Mouse (Mus musculus): Measurements from ENCODE around the gene Gm5662.
"Not testable (repeated sequence)": the region's sequence is repeated elsewhere in the genome, so short reads cannot be mapped to it uniquely, and the experiment has no call there.

The Gm5662 gene

DNA sequence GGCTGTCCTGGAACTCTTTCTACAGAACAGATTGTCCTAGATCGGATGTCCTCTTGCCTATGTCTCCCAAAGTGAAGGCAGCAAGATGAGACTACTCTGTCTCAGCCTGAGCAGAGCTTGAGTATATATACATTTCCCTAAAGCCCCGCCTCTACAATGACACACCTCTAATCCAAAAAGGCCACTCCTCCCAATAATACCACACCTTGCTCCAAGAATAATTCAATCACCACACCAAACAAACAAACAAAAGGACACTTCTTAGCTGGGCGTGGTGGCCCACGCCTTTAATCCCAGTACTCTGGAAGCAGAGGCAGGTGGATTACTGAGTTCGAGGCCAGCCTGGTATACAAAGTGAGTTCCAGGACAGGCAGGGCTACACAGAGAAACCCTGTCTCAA, at the start of gene Gm5662:
TSS of gene Gm5662 (minus strand) at position 101 of the 400 bp plus-strand sequence.
- not testable (repeated sequence) for DNase-seq (ENCODE audit: low read depth, low spot score)

DNA sequence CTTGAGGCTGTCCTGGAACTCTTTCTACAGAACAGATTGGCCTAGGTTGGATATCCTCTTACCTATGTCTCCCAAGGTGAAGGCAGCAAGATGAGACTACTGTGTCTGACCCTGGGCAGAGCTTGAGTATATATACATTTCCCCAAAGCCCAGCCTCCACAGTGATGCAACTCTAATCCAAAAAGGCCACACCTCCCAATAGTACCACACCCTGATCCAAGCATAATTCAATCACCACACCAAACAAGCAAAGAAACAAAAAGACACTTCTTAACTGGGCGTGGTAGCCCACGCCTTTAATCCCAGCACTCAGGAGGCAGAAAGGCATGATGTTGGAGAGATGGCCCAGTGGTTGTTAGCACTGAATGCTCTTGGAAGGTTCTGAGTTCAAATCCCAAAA, 49.6 kb upstream of the Gm5662 start, which contains the start of gene Gm5039:
TSS of gene Gm5039 (minus strand) at position 101 of the 400 bp plus-strand sequence.
- not testable (repeated sequence) for DNase-seq (ENCODE audit: low read depth, low spot score)

- DNase-seq (ENCODE audit: low read depth, low spot score) = no peak
These were observed 40.3 kb upstream of the Gm5662 start for GRCm38 (mm10) chr12:88314556-88314955.

- DNase-seq (ENCODE audit: low read depth, low spot score) = not testable (repeated sequence)
These were observed 22.9 kb upstream of the Gm5662 start for GRCm38 (mm10) chr12:88297171-88297570.

DNA sequence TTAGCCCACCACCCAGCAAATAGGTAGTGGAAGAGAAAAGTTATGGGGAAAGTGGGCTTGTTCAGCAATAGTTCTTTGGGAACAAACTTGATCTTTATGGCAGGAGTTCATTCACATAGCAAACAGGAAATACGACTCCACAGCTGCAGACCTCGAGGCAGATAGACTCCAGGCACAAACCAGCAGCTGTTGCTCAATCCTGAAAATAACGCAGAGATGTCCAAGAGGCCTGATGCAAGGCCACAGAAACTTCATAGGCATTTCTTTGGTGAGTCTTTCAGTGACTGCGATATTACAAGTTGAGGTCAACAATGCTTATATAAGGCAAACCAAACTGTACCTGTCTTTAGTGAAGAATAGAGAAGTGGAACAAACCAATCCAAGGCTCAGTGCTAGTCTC, 18.8 kb upstream of the Gm5662 start:
- not testable (repeated sequence) for DNase-seq (ENCODE audit: low read depth, low spot score)

DNA sequence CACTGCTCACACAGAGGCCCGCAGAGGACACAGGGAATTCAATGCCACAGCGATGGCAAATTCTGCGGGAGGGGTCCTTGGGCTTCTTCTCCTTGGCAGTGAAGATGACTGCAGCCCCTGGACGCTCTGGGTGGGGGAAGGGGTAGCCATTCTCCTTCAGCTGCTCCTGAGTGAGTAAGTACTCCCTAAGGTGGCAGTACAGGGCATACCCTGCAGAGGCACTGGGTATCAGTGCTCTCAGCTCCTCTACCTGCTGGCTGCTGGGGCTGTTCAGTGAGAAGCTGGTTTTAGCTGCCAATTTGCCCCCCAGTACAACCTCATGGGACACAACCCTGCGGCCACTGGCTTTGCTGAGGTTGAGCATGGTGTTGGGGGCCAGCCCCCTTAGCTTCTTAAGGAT, 10.9 kb upstream of the Gm5662 start:
- not testable (repeated sequence) for DNase-seq (ENCODE audit: low read depth, low spot score)

- DNase-seq (ENCODE audit: low read depth, low spot score) = no peak
These were observed 17.1 kb downstream of the Gm5662 start for GRCm38 (mm10) chr12:88257241-88257640.

DNA sequence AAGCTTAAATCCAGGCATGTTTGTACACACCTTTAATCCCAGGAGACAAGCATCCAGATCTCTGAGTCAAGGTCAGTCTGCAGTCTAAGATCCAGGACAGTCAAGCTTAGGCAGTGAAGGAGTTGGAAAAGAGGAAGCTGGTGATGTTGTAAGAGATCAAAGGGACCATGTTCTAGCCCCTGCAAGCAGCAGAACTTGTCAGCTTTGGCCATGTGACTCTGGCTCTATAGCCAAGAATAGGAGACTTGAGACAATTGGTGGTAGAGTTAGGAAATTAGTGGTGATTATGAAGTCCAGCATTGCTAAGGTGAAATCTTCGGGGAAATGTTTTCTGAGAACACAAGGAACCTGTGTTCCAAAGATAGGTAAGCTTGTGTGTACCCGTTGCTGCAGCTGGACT, 18.4 kb downstream of the Gm5662 start:
- DNase-seq (ENCODE audit: low read depth, low spot score) = not testable (repeated sequence)

DNA sequence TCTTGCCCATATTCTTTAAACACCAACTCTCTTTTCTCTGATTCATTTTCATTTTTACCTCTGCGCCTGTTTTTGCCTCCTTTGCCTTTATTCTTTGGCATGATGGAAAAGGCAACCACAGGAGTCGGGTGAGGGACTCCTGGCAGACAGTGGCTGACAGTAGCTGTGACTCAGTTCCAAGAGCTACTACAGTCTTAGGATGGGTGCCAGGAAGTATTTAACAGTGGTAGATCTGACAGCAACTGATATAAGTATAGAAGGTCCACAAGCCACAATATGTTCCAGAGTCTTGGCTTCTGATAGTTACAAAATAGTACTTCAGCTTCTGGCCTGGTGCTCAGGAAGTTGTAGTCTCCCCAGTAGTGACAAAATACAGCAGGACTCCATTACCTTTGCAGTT, 24.3 kb downstream of the Gm5662 start, which contains the start of gene Gm8332:
TSS of gene Gm8332 (minus strand) at position 101 of the 400 bp plus-strand sequence.
- DNase-seq (ENCODE audit: low read depth, low spot score) = not testable (repeated sequence)

GRCm38 (mm10) chr12:88245786-88246185, 28.5 kb downstream of the Gm5662 start:
- DNase-seq (ENCODE audit: low read depth, low spot score) = not testable (repeated sequence)

GRCm38 (mm10) chr12:88242940-88243339, 31.4 kb downstream of the Gm5662 start:
- not testable (repeated sequence) for DNase-seq (ENCODE audit: low read depth, low spot score)

Data from retina, postnatal 7 days (tissue).